Mouse (Mus musculus) gastrocnemius, postnatal 4 days (tissue): Measurements from ENCODE around the gene Mtln. TPM values are rescaled to one million over a fixed set of nuclear protein-coding genes. Genes with fewer than 3 reads are reported as not detected.

ENCODE experiments used
- DNase-seq, 2 experiments: peaks; one replicate each; pipeline ENCODE4 v3.0.0; 2021 to 2022; ENCODE audit warnings: low spot score in 2 of 2, mixed read lengths in 2 of 2
- long read RNA-seq, 2 experiments: library from polyadenylated mRNA; stranded (forward); transcript quantifications; one replicate each; pipeline ENCODE4 v2.0.0; 2021
- total RNA-seq, 2 experiments: library from RNA; stranded (reverse); gene quantifications; 2 replicates each; pipeline ENCODE4 v1.2.3; 2021

The Mtln gene
- 10 to 100 TPM; 43.9 to 48.3 TPM for total RNA-seq
- long read RNA-seq, experiment 1, transcript Mtln-201 (2 exons, 800 nt) = major isoform, 30 of 31 reads
- long read RNA-seq, experiment 1, partial matches to known transcripts = 0 of 31 reads
- long read RNA-seq, experiment 1, other reads (novel, unspliced or antisense) = 1 of 31 reads
- long read RNA-seq, experiment 2, transcript Mtln-201 (2 exons, 800 nt) = major isoform, 28 of 28 reads
- long read RNA-seq, experiment 2, partial matches to known transcripts = 0 of 28 reads
- long read RNA-seq, experiment 2, other reads (novel, unspliced or antisense) = 0 of 28 reads

GRCm38 (mm10) chr2:127791919-127792603, at the start of gene Mtln:
Gene Mtln (minus strand): TSS chr2:127792488.
- DNase-seq = peak; percentile 52 to 84

- DNase-seq = no peak
Observed at GRCm38 (mm10) chr2:127841402-127841801, 49.1 kb upstream of the Mtln start.

- no peak for DNase-seq
Observed at GRCm38 (mm10) chr2:127839425-127839824, 47.1 kb upstream of the Mtln start.

GRCm38 (mm10) chr2:127838576-127838975, 46.3 kb upstream of the Mtln start, which contains the start of gene Acoxl:
Gene Acoxl (plus strand): TSS chr2:127838876.
- DNase-seq = no peak

GRCm38 (mm10) chr2:127832833-127833190, 40.5 kb upstream of the Mtln start:
- no peak for DNase-seq

- DNase-seq = no peak
Observed at GRCm38 (mm10) chr2:127832103-127832832, 40.0 kb upstream of the Mtln start.

- DNase-seq = peak; percentile 92 to 96
Observed at GRCm38 (mm10) chr2:127831401-127832102, 39.3 kb upstream of the Mtln start, which contains the start of gene Bub1. Gene Bub1 (minus strand): TSS chr2:127831865.

- DNase-seq = no peak
Observed at GRCm38 (mm10) chr2:127789651-127790270, 2.5 kb downstream of the Mtln start.

GRCm38 (mm10) chr2:127789138-127789537, 3.1 kb downstream of the Mtln start:
- no peak for DNase-seq

GRCm38 (mm10) chr2:127788440-127789116, 3.7 kb downstream of the Mtln start, which contains the start of gene Nphp1:
Gene Nphp1 (minus strand): TSS chr2:127788897.
- DNase-seq = peak; percentile 71 to 88

GRCm38 (mm10) chr2:127787226-127787625, 5.1 kb downstream of the Mtln start:
- DNase-seq = no peak

GRCm38 (mm10) chr2:127778451-127778850, 13.8 kb downstream of the Mtln start:
- no peak for DNase-seq

- no peak for DNase-seq
Observed at GRCm38 (mm10) chr2:127775013-127775412, 17.3 kb downstream of the Mtln start.

GRCm38 (mm10) chr2:127774578-127774941, 17.7 kb downstream of the Mtln start:
- DNase-seq = no peak

GRCm38 (mm10) chr2:127773938-127774577, 18.2 kb downstream of the Mtln start:
- no peak for DNase-seq

GRCm38 (mm10) chr2:127761587-127761986, 30.7 kb downstream of the Mtln start:
- no peak for DNase-seq

GRCm38 (mm10) chr2:127760429-127761000, 31.8 kb downstream of the Mtln start:
- no peak for DNase-seq

GRCm38 (mm10) chr2:127760014-127760413, 32.3 kb downstream of the Mtln start:
- DNase-seq = no peak

- DNase-seq = no peak
Observed at GRCm38 (mm10) chr2:127759157-127759880, 33.0 kb downstream of the Mtln start.
